ENCODE assay signal across 15 mouse cellular contexts in genomic region chr19:32124155-32124554, GRCm38 (mm10).
"Had no signal": no experiment of that assay in that cellular context is flagged by ENCODE, and none has a peak within 500 bp of the region (broad histone marks: within the 10 kb centered on the region; RNA-seq: fewer than 3 reads in every experiment).

No protein-coding gene starts in this region.

- H3K9ac ChIP-seq: lung, embryonic 14.5 days; midbrain, embryonic 13.5 days; midbrain, embryonic 15.5 days; neural tube, embryonic 12.5 days had no signal

- DNase-seq: lung, adult 18-20 months; lung, embryonic 14.5 days; lung, postnatal 10 days; lung, postnatal 36 days; right cerebral cortex, postnatal 14 days; spleen, adult 18-20 months; thymus, adult 18-20 months; thymus, postnatal 14 days; thymus, postnatal 36 days had no signal

- H3K27ac ChIP-seq: macrophage; midbrain, embryonic 13.5 days; midbrain, embryonic 15.5 days; neural tube, embryonic 12.5 days had no signal

- H3K27me3 ChIP-seq: megakaryocyte, embryonic 14.5 days; midbrain, embryonic 13.5 days; midbrain, embryonic 15.5 days; neural tube, embryonic 12.5 days had no signal

- H3K36me3 ChIP-seq: midbrain, embryonic 15.5 days; neural tube, embryonic 12.5 days had no signal

- ATAC-seq: midbrain, embryonic 13.5 days; midbrain, embryonic 15.5 days had no signal

- H3K4me2 ChIP-seq: lung, embryonic 14.5 days; midbrain, embryonic 11.5 days; midbrain, embryonic 13.5 days; midbrain, embryonic 15.5 days; neural tube, embryonic 12.5 days had no signal

- H3K4me1 ChIP-seq: midbrain, embryonic 13.5 days; midbrain, embryonic 15.5 days; neural tube, embryonic 12.5 days had no signal

- H3K9me3 ChIP-seq: megakaryocyte, embryonic 14.5 days; midbrain, embryonic 13.5 days; midbrain, embryonic 15.5 days; neural tube, embryonic 12.5 days had no signal

- H3K4me3 ChIP-seq: megakaryocyte, embryonic 14.5 days; midbrain, embryonic 13.5 days; midbrain, embryonic 15.5 days; neural tube, embryonic 12.5 days had no signal
